Mouse (Mus musculus) spleen, adult 12 weeks (tissue): ENCODE data around the gene Upk1a.

Experiments used
- DNase-seq: peaks from one replicate; pipeline ENCODE4 v3.0.0; 2022; ENCODE audit warnings: low spot score

Upk1a gene

DNA sequence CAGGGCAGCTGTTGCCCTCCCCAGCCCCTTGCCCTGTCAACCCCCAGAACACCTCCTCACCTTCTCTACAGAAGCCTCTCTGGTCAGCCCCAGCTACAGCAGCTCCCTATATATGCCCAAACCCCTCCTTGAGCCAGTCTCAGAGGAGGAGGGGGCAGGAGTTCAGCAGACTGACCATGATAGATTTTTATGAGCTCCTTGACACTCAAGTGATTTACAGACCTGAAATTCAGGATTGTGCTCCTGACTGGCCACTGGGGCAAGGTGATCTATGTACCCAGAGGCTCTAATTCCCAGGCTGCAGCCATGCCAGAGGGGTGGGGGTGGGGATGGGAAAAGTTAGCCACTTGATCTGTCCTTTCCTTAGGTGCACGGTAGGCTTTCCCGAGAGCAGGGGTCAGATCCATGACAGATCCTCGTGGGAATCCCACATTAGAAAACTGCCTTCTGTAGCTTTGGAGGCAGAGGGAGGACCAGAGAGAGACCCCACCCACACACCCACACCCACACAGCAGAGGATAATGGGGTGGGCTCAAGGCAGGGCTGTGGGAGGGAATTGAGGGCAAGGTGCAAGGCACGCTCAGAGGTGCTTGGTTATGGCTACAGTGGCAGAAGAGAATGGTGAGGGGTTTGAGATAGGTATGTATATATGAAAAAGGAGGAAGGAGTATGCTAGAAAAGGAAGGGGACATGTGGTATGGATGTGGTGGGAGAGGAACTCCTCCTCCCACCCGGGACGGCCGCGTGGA is at the start of gene Upk1a:
Gene Upk1a (minus strand): TSS at position 194 of the 749 bp plus-strand sequence.
- no peak for DNase-seq

DNA sequence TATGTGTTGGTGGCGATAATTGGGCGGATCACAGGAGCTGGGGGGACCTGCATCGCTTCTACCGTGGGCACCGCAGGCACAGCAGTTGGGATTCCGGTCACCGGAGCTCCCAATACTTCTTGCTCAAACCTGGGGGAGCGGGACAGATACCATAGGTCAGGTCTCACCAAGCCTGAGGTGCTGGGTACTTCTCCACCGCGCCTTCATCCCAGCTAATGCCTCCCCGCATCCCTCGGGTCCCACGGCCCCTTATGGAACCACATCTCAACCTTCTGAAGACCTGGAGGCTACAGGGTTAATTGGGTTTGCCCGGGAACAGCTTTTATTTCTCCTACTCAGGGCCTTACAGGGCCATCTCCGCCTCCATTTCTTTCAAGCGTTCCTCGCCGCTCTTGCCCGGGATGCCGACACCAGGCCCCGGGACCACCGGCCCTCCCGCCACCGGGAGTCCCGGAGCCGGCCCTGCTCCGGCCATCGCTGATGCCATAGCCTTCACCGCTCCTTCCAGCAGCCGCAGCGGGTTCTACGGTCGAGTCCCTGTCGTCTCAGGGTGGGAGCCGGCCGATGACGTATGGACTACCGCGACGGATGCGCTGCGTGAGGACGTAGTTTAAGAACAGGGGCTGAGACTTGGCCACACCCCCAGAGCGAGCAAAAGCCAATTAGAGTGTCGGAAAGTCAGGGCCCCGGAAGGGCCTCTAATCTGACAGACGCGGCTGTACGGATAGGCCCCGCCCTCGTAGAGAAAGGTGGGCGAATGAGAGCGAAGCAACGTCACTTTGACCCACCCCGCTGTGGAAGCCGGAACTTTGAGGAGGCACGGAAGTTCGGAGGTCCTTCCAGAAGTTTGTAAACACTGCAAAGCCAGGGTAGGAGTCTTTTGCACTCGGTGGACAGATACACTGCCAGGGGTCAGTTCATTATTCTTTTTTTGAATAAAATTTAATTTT is 37.2 kb upstream of the Upk1a start, which contains the start of gene Rbm42:
Gene Rbm42 (minus strand): TSS at position 727 of the 950 bp plus-strand sequence.
- peak; percentile 95 for DNase-seq

DNA sequence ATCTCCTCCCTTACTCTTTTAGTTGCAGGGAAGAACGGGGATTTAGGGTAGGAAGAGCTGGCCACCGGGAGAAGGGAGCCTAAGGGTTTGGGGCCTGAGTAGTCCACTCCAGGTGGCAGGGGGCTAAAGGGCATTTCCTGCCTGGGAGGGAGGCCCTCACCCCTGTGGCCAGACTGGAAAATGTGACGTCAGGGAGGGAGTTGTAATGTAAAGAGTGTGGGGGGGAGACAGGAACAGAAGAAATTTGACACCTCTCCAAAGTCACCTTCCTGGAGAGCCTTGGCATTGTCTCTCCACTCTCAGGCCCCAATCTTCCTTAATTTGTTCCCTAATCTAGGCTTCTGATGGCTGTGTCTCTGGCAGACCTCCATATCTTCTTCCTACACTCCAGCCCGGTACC is 26.4 kb upstream of the Upk1a start:
- no peak for DNase-seq

DNA sequence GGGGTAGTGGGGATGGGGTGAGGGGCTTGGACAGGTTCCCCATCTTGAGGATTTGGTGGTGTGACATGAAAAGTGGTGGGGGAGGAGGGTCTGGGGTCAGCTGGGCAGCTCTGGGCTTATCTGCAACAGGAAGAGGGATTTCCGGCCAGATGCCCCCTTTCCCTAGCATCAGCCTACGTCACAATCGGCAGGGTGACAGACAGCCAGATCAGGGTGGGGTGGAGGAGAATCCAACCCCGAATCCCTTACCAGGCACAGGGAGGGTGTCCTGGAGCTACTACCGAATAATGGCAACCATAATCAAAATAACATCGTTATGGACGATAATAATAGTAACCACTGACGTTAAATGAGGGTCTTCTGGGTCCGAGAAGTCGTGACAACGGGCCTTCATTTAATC is 23.7 kb upstream of the Upk1a start:
- DNase-seq: no peak

DNA sequence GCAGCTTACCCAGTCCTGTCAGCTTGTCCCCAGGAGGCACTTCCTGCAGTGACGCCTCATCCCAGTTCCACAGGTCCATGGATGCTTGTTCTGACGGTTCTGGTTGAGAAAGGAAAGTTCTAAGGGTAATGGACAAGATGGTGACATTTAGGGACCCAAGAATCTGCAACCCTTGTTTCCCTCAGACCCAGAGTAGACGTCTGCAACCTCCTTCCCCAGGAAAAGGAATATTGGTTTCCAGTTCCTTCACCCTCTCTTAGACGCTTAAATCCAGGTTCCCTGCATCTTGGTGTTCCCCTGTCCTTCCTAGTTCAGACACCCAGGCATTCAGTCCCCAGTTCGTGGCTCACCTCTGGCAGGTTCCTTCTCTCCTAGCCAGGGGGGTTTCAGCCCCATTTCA is 23.1 kb upstream of the Upk1a start, which contains the start of gene Etv2:
Gene Etv2 (minus strand): TSS at position 101 of the 400 bp plus-strand sequence.
- no peak for DNase-seq

DNA sequence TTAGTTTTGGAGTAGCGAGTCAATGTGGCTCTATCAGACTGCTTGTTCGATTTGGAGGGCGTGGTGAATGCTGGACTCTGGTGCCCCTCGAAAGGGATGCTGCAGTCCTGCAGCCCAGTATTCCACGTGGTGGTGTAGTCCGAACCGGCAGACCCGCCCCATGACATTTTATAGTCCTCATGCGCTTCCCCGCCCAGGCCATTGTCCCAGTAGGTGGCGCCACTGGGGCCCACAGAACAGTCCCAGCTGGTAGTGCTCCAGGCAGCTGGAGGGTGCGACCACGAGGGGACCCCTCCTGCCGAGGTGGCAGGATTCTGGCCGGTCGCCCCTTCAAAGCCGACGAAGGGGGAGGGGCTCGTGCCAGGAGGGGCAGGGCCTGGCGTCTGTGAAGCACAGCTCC is 22.0 kb upstream of the Upk1a start:
- DNase-seq: peak; percentile 44

DNA sequence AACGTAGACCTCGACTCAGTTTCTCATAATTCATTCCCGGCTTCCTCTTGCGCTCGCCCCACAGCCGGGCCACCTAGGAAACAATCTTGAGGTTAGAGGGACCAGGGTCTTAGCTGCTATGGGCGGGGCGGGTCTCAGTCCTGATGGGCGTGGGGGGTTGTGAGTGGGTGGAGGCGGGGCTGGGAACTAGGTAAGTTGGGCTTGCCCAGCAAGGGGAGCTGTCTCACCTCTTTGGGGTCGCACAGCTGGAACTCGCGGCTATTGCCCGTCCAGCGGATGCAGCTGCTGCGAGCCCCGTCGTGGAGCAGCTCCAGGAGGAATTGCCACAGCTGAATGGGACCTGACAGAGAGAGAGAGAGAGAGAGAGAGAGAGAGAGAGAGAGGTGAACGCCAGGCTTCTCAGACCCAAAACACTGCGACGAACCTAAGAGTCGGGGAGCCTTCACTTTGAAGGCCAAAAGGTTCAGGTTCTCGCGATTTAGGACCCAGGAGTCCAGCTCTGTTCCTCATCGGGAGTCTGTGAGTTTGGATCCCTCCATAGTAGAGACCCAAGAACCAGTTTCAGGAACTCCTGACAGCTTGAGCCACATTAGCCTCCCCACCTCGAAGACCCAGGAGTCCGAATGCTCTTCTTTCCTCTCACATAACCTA is 21.2 kb upstream of the Upk1a start:
- DNase-seq: no peak

DNA sequence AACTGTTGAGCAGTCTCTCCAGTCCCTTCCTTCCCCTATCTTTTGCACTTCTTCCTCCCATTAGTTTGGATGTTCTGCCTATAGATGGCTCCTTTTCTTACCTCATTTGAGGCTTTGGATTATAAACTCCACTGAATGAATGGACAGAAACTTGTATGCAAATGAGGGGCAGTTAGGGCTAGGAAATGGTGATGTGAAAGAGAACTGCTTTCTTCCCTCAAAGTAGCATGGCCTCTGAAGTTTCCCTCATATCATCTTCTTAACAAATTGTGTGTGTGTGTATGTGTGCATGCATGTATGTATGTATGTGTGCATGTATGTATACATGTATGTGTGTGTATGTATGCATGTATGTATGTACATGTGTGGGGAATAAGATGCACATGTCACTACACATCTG is 16.4 kb upstream of the Upk1a start:
- DNase-seq: no peak

DNA sequence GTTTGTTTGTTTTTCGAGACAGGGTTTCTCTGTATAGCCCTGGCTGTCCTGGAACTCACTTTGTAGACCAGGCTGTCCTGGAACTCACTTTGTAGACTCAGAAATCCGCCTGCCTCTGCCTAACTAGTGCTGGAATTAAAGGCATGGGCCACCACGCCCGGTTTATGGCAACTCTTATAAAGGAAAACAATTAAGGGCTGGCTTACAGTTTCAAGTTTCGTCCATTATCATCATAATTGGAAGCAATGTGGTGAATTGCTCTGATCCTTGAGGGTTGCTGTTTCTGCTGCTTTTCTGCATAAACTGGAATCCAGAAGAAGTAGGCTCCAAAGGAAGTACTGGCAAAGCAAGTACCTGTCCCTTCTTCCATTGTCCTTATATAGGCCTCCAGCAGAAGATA is 14.0 kb upstream of the Upk1a start:
- no peak for DNase-seq

DNA sequence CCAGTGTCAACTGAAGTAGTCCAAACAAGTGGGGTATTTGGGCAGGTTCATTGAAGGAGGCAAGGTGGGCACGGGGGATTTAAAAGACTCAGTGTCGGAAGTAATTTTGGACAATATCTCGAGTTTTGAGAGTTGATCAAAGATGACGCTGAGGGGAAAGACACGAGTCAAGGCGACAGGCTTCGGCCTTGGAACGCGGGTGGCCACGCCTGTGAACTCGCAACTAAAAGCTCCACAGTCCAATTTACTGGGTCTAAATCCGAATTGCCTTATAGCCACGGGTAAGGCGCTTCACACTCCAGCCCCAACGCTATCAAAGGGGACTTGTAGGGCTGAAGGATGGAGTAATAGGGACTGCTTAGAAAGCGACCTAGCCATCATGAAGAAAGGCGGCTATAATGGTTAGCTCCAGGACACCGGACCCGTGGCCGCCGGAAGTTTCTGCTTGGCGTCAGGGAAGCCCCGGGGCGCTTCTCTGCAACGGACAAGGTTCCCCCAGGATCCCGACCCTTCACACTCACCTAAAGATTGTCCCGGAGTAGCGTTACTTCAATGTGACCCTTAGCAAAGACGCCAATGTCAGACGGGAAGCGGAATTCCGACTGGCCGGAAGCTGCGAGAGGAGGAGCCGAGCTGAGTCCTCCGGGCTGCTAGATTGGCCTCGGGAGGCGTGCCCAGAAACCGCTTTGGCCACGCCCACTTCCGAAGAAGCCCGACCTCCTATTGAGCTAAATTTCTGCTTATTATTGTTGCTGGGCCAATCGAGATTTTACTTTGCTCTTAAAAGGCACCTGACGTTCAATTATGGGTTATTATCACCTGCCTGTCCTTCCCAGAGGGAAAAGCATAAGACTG is 13.1 kb upstream of the Upk1a start, which contains the start of gene Cox6b1:
Gene Cox6b1 (minus strand): TSS at position 622 of the 855 bp plus-strand sequence.
- DNase-seq: peak; percentile 84

DNA sequence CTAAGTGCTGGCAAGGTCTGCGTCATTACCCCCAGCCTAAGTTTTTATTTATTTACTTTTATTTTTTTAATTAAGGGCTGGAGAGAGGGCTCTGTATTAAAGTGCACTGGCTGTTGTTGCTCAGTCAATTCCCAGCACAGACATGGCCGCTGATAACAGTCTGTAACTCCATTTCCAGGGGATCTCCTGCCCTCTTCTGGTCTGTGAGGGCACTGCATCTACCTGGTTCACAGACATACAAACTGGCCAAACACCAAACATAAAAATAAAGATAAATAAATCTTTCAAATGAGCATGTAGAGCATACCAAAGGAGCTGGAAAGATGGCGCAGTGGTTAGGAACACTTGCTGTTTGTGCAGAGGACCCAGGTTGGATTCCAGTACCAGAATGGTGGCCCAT is 6.6 kb upstream of the Upk1a start:
- DNase-seq: peak; percentile 22

DNA sequence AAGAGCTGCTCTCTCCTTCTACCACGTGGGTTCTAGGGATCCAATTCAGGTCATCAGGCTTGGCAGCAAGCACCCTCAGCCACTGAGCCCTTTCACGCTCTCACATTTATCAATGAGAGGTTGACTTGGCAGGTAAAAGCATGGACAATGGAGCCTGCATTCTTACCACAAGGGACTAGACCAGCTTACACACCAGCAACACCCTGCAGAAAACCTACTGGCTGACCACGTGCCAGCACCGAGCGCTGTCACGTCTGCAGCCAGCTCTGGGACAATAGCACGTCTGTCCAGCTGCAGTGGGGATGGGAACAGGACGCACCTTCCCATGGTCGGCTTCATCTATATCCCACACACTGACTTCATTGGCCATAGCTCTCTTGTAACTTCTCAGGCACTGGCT is 6.0 kb upstream of the Upk1a start:
- DNase-seq: no peak

DNA sequence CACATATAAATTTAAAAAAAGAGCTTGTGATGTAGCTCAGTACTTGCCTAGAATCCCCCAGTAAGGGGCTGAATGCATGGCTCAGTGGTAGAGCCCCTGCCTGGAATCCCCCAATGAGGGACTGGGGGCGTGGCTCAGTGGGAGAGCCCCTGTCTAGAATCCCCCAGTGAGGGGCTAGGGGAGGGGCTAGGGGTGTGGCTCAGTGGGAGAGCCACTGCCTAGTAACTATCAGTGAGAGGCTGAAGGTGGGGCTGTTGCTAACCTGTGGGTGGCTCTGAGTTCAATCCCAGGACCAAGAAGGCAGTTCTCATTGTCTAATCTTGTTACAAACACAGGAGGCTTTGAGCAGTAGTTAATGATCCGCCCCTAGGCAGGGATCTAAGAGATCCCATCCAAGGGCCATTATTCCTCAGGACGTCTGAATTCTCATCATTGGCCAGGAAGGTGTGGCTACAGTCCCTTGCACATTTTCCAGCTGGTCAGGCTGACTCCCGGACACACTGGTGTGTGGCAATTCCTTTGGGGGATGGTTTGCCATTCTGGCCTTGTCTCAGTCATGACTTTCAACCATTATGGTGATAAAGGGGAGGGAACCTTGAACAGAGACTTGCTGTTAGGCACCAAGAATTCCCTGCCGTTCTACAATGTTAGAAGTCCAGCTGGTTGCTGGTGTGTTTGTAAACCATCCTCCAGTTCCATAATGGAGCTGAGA is 2.6 kb upstream of the Upk1a start:
- no peak for DNase-seq

DNA sequence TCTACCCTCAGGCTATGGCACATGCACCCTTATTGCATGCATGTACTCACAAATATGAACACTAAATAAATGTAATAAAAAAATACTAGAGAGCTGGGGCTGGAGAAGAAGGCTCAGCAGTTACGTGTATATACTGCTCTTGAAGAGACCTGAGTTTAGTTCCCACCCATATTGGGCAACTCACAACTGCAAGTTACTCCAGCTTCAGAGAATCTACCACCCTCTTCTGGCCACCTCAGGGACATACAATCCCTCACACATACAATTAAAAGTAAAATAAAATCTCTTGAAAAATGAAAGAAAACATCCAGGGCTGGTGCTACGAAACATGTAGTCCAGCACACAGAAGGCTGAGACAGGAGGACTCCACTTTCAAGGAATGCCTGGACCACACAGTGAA is 1.8 kb upstream of the Upk1a start:
- no peak for DNase-seq

DNA sequence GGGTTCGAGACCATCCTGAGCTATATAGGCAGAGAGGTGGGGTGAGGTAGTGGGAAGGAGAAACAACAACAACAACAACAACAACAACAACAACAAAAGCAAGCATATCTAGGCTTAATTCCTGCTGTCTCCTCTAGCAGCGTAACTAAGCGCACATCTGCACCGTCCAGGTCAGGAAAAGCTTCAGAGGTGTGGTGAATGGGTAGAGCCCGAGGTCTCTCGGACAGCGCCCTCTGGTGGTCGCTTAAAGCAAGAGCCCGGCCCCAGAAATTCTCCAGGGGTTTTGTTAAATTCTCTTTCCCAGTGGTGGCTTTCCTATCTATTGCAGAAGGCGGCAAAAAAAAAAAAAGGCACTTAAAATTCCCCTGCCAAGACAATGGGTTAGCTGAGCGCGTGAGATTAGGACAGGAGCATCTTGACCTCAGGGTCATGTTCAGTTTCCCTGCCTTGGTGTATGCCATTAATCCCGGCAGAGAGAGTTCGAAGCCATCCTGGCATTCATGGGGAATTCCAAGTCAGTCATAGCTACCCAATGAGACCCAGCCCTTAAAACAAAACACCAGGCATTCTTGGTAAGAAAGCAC is 974 bp upstream of the Upk1a start:
- peak; percentile 53 for DNase-seq

DNA sequence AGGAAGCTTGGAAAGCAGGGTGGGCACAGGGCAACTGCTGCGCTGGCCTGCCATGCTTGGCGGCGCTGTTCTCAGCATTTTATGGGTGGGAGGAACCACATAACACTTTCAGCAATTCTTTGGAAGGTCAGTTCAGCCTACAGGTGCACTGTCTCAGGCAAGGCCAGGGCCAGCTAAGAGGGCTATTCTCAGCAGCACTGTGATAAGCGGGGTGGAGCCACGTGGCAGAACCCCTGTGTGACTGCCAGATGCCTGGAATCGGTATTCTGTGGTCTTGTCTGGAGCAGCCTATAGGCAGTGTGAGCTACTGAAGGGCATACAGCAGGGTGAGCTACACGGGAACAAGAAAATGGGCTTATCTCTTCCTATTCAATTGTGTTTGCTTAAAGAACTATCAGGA is 2.6 kb downstream of the Upk1a start:
- DNase-seq: no peak

DNA sequence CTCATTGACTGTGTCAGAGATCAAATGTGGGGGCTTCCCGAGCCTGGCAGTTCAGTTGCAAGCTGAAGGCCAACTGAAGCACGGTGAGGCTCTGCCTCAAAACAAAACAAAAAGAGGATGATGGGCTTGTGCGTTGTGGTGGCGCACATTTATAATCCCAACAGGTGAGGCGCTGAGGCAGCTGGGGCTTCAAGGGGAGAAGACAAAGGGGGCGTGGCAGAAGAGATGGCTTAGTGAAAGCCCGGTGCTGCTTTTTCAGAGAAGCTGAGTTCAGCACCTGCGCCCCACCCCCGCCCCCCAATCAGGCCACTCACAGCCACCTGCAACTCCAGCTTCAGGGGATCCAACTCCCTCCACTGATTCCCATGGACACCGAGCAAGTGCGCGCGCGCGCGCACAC is 4.2 kb downstream of the Upk1a start:
- DNase-seq: no peak

DNA sequence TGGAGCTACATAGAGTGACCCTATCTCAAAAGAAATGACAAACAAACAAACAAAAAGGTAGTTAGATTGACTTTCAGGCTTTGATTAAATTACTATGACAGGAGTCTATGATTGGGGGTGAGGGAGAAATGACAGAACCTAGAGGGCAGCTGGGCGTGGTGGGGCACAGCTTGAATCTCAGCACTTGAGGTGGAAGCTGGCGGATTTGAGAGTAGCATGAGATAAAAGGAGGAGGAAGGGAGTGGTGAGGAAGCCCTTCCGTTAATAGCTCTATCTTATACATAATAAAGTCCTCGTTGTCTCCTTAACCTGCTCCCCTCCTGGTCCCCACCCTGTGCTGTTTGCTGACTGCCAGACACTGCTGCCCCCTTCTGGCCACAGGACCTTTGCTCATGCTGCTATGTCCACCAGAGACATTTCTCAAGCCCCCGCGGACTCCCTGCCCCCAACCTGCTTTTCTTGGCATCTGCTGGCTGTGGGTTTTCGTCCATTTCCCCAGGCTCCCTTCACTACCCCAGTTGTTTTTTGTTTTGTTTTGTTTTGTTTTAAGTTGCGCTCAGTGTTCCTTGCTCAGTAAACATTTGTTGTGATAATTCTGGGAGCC is 4.8 kb downstream of the Upk1a start:
- DNase-seq: peak; percentile 40

DNA sequence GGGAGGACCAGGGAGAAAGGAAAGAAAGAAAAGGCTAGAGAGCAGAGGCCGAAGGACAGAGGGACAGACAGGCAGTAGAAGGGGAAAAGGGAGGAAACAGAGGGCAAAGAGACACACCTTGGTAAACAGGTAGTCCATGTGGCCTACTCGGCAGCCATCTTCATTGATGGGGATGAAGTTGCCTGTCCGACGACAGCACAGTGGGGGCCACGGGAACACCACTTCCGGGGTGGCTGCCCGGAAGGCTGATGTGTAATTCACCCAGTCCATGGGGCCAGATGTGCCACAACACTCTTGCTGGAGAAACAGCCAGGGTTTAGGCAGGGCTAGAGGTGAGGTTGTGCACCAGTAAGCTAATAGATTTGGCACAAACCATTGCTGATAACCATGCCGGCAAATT is 7.7 kb downstream of the Upk1a start:
- no peak for DNase-seq

DNA sequence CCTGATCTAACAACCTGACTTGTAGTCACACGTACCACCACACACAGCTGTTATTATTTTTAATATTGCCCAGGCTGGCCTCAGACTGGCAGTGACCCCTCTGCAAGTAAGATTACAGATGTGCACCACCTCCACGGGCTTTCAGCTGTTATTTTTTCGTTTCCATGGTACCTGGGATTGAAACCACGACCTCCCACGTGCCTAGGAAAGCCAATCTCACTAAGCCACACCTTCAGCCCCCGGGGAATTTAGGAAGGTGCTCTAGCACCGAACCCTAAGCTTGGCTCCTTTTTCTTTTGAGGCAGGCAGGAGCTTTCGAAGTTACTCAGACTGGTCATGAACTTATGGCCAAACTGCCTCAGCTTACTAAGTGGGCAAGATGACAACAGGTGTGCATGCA is 8.2 kb downstream of the Upk1a start:
- no peak for DNase-seq
